ENCODE assay signal across 9 mouse cellular contexts in the genomic region with DNA sequence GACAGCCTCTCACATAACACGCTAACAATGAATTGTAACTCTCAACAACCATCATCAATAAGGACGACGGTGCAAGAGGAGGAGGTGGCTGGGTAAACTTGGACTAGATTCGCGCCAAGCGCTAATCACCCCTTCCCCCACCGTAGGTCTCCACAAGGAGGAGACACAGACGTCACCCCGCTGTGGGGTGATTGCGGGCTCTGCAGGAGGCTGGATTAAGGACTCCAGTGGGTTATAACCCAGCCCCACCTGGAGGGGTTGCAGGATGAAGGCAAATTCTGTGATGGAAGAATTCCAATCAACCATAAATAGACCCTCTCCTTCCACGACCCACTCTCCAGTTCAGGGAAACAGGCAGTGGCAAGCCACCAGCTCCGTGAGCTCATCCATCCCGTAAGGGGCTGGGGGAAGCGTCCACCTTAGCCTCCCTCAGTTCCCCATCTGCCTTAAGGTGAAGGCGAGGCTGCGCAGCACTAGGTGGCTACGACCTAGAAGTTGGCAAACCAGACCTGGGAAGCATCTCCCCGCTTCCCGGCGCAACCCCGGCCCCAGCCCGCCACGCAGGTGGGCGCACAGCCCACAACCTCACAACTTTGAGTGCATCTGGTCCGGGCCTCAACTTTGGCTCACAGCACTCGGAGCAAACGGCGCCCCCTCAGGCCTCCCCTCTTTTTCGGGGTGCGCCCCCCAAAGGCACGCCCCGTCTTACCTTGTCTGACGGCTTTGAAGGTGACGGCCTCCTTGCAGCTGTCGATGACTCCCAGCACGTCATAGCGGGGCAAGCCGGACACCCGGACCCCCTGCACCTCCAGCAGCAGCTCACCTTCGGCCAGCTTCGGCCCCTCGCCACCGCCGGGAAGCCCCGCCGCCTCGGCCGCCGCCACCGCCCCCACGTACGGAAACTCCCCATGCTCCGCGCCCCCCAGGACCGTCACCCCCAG. TPM values are rescaled to one million over a fixed set of nuclear protein-coding genes. Genes with fewer than 3 reads are reported as not detected.
DNase-seq lines count a peak whose midpoint lies in the region; ATAC-seq and TF ChIP-seq lines count a peak whose summit lies in the region.
"Had no signal": no experiment of that assay in that cellular context is flagged by ENCODE, and none has a peak within 500 bp of the region (broad histone marks: within the 10 kb centered on the region; RNA-seq: fewer than 3 reads in every experiment).

No protein-coding gene starts in this region.

- no peaks in the 10 kb centered on the region for H3K9me3 ChIP-seq in hindbrain, embryonic 12.5 days (replicated peaks)

- H3K4me2 ChIP-seq in hindbrain, embryonic 12.5 days (replicated peaks): peak overlapping the region; percentile 80

- no peak for TF ChIP-seq CTCF in embryonic fibroblast, embryonic 13.5 days (IDR thresholded peaks at IDR 0.05; ENCODE audit: borderline replicate concordance, insufficient read depth, low read length)

- DNase-seq in layer of hippocampus, adult 11-12 months (ENCODE audit: low spot score): peak; percentile 20
- DNase-seq in layer of hippocampus, postnatal 36 days: no peak
- DNase-seq in adrenal gland, postnatal 4 days (ENCODE audit: low spot score in 2 of 2): peak; percentile 5 to 18
- peak; percentile 32 for DNase-seq in liver
- DNase-seq in neural tube, embryonic 10.5 days (ENCODE audit: extremely low spot score, low spot score): peak; percentile 68
- no peak for DNase-seq in frontal cortex, postnatal 25 days (ENCODE audit: low spot score in 2 of 2)

- H3K27ac ChIP-seq in embryonic fibroblast, embryonic 13.5 days (ENCODE audit: insufficient read depth, low read length): no peak overlapping the region; the same call in 1 of the 2 replicates
- peak overlapping the region; percentile 92 for H3K27ac ChIP-seq in hindbrain, embryonic 12.5 days

- H3K4me1 ChIP-seq in embryonic fibroblast, embryonic 13.5 days (ENCODE audit: control insufficient read depth, insufficient read depth, low read length): no peaks in the 10 kb centered on the region
- peaks cover 24% of the 10 kb centered on the region for H3K4me1 ChIP-seq in hindbrain, embryonic 12.5 days

- no peaks in the 10 kb centered on the region for H3K27me3 ChIP-seq in hindbrain, embryonic 12.5 days

- H3K9ac ChIP-seq in hindbrain, embryonic 12.5 days: peak overlapping the region; percentile 74

- H3K4me3 ChIP-seq in embryonic fibroblast, embryonic 13.5 days (ENCODE audit: insufficient read depth, low read length): peak overlapping the region; percentile 62
- peak overlapping the region; percentile 64 for H3K4me3 ChIP-seq in hindbrain, embryonic 12.5 days

- TF ChIP-seq POLR2A in embryonic fibroblast, embryonic 13.5 days (IDR thresholded peaks at IDR 0.05; ENCODE audit: low read depth, low read length): no peak

- under 1% methylated on average over 55 of the region's 55 CpGs for WGBS in hindbrain, embryonic 12.5 days

- H3K36me3 ChIP-seq in hindbrain, embryonic 12.5 days: no peaks in the 10 kb centered on the region

- peak; percentile 26; the same call in 1 of the 2 replicates for ATAC-seq in hindbrain, embryonic 12.5 days (ENCODE audit: low FRiP score)

RNA-seq across cellular contexts. Expression of a gene that starts 1.1 kb away (rescaled TPM):
- total RNA-seq in layer of hippocampus, postnatal 36 days (2021): 10 to 100 TPM; 45.5 to 53.7 TPM
- 10 to 100 TPM; 27.2 to 29.0 TPM for total RNA-seq in adrenal gland, postnatal 4 days (2021)
- polyA plus RNA-seq in embryonic fibroblast, embryonic 13.5 days (2011; ENCODE audit: insufficient read length, low read depth, missing spikeins): 15.0 and 16.3 TPM in 2 replicates
- polyA plus RNA-seq in hindbrain, embryonic 12.5 days (2016; fragmentation: Nextera tagmentation; extraction: Ambion mirVana): 27.7 and 35.9 TPM in 2 replicates
- total RNA-seq: MEL had no signal

Comparison
In these comparisons a context has a peak if more than half of its experiments do, and no peak if none do; other contexts are left out.
1. DNase-seq: peak in layer of hippocampus, adult 11-12 months (single experiment), adrenal gland, postnatal 4 days (2 of 2), liver (single experiment) and neural tube, embryonic 10.5 days (single experiment); none in layer of hippocampus, postnatal 36 days (0 of 2) and frontal cortex, postnatal 25 days (0 of 2).